Mouse (Mus musculus) embryonic facial prominence, embryonic 13.5 days (tissue): ENCODE results near the gene Mxi1. TPM values are rescaled to one million over a fixed set of nuclear protein-coding genes. Genes with fewer than 3 reads are reported as not detected.

Experiments
- ATAC-seq: fragments of 200-750 bp; cut with Nextera tagmentation; 2 replicates; pipeline ENCODE4 v1.8.0; 2017; ENCODE audit warnings: low read depth; ENCODE audit not compliant: insufficient number of reproducible peaks, insufficient read depth, low FRiP score, low TSS enrichment
- H3K27ac ChIP-seq: fragments of 300-500 bp; sonication (generic); 2 replicates; pipeline ENCODE4 v1.5.1; 2015; ENCODE audit warnings: moderate library complexity, mild to moderate bottlenecking, inconsistent platforms
- H3K27me3 ChIP-seq: fragments of 300-500 bp; sonication (generic); 2 replicates; pipeline ENCODE4 v1.6.1; 2015; ENCODE audit warnings: mild to moderate bottlenecking, inconsistent platforms
- H3K36me3 ChIP-seq: fragments of 300-500 bp; sonication (generic); 2 replicates; pipeline ENCODE4 v1.6.1; 2015; ENCODE audit warnings: mild to moderate bottlenecking, inconsistent platforms
- H3K4me1 ChIP-seq: fragments of 300-500 bp; sonication (generic); 2 replicates; pipeline ENCODE4 v1.6.1; 2015; ENCODE audit warnings: inconsistent platforms
- H3K4me2 ChIP-seq: fragments of 300-500 bp; sonication (generic); 2 replicates; pipeline ENCODE4 v1.6.1; 2015; ENCODE audit warnings: moderate library complexity, mild to moderate bottlenecking, inconsistent platforms
- H3K4me3 ChIP-seq: fragments of 300-500 bp; sonication (generic); 2 replicates; pipeline ENCODE4 v1.5.1; 2015; ENCODE audit warnings: mild to moderate bottlenecking, inconsistent platforms
- H3K9ac ChIP-seq: fragments of 300-500 bp; sonication (generic); 2 replicates; pipeline ENCODE4 v1.6.1; 2015; ENCODE audit warnings: mild to moderate bottlenecking, inconsistent platforms
- H3K9me3 ChIP-seq: fragments of 300-500 bp; sonication (generic); 2 replicates; pipeline ENCODE4 v1.6.1; 2016; ENCODE audit warnings: inconsistent platforms
- WGBS: fragments of 180-500 bp; shearing (Covaris S2); methylation state at CpG from one replicate; pipeline ENCODE4 v1.1.7; 2015; ENCODE audit warnings: mixed read lengths; 5-methylcytosine and 5-hydroxymethylcytosine counted together
- polyA plus RNA-seq: library from polyadenylated mRNA; unstranded; fragments of >200 nt; fragmentation: Nextera tagmentation; extraction: Ambion mirVana; gene quantifications from 2 replicates; pipeline ENCODE4 v1.2.1, GENCODE M21; 2015

The Mxi1 gene
- polyA plus RNA-seq, 1 experiment from 2014 or later = 26.5 TPM

- no peak for ATAC-seq
- WGBS = 86% methylated on average over 8 of the region's 8 CpGs
- Histone ChIP-seq H3K9me3 (no peaks in the 10 kb centered on the region), H3K27ac (no peak overlapping the region), H3K4me3 (no peak overlapping the region), H3K4me2 (no peak overlapping the region), H3K9ac (no peak overlapping the region), H3K36me3 (no peaks in the 10 kb centered on the region), H3K27me3 (no peaks in the 10 kb centered on the region), H3K4me1 (peaks cover 36% of the 10 kb centered on the region)
These were observed 5.8 kb downstream of the Mxi1 start for GRCm38 (mm10) chr19:53316105-53316504.

- ATAC-seq = no peak
- no peak overlapping the region for H3K9ac ChIP-seq
- no peaks in the 10 kb centered on the region for H3K9me3 ChIP-seq
- peaks cover 38% of the 10 kb centered on the region for H3K4me1 ChIP-seq
- 89% methylated on average over 6 of the region's 6 CpGs for WGBS
- H3K4me3 ChIP-seq = no peak overlapping the region
- no peaks in the 10 kb centered on the region for H3K36me3 ChIP-seq
- no peak overlapping the region for H3K27ac ChIP-seq
- H3K27me3 ChIP-seq = no peaks in the 10 kb centered on the region
- H3K4me2 ChIP-seq = no peak overlapping the region
These were observed 6.6 kb downstream of the Mxi1 start for GRCm38 (mm10) chr19:53316963-53317362.

GRCm38 (mm10) chr19:53318143-53319132, 8.1 kb downstream of the Mxi1 start:
- no peak overlapping the region for H3K4me2 ChIP-seq
- no peak for ATAC-seq
- no peak overlapping the region for H3K4me3 ChIP-seq
- H3K9ac ChIP-seq = 0 out of 2 replicates have a peak overlapping the region, but pooled peaks have one; percentile 32
- H3K4me1 ChIP-seq = peaks cover 38% of the 10 kb centered on the region
- no peaks in the 10 kb centered on the region for H3K36me3 ChIP-seq
- WGBS = 77% methylated on average over 16 of the region's 16 CpGs
- no peaks in the 10 kb centered on the region for H3K27me3 ChIP-seq
- H3K27ac ChIP-seq = no peak overlapping the region
- no peaks in the 10 kb centered on the region for H3K9me3 ChIP-seq

- no peaks in the 10 kb centered on the region for H3K27me3 ChIP-seq
- WGBS = 73% methylated on average over 9 of the region's 9 CpGs
- ATAC-seq = no peak
- H3K36me3 ChIP-seq = no peaks in the 10 kb centered on the region
- no peak overlapping the region for H3K4me2 ChIP-seq
- peaks cover 41% of the 10 kb centered on the region for H3K4me1 ChIP-seq
- no peaks in the 10 kb centered on the region for H3K9me3 ChIP-seq
- no peak overlapping the region for H3K4me3 ChIP-seq
- no peak overlapping the region for H3K9ac ChIP-seq
- no peak overlapping the region for H3K27ac ChIP-seq
These were observed 10.2 kb downstream of the Mxi1 start for GRCm38 (mm10) chr19:53320264-53321110.

- Histone ChIP-seq H3K36me3 (no peaks in the 10 kb centered on the region), H3K4me3 (no peak overlapping the region), H3K27me3 (no peaks in the 10 kb centered on the region), H3K9ac (no peak overlapping the region), H3K27ac (no peak overlapping the region), H3K9me3 (no peaks in the 10 kb centered on the region), H3K4me1 (peaks cover 46% of the 10 kb centered on the region), H3K4me2 (no peak overlapping the region)
- WGBS = 72% methylated on average over 10 of the region's 10 CpGs
- ATAC-seq = no peak
These were observed 11.0 kb downstream of the Mxi1 start for GRCm38 (mm10) chr19:53321273-53321672.

- WGBS = 90% methylated on average over 12 of the region's 12 CpGs
- H3K4me3 ChIP-seq = no peak overlapping the region
- peaks cover 40% of the 10 kb centered on the region for H3K4me1 ChIP-seq
- no peak overlapping the region for H3K9ac ChIP-seq
- ATAC-seq = no peak
- H3K36me3 ChIP-seq = no peaks in the 10 kb centered on the region
- H3K9me3 ChIP-seq = no peaks in the 10 kb centered on the region
- H3K27ac ChIP-seq = no peak overlapping the region
- no peaks in the 10 kb centered on the region for H3K27me3 ChIP-seq
- H3K4me2 ChIP-seq = no peak overlapping the region
These were observed 12.2 kb downstream of the Mxi1 start for GRCm38 (mm10) chr19:53322438-53323048.

GRCm38 (mm10) chr19:53324866-53325265, 14.5 kb downstream of the Mxi1 start:
- H3K36me3 ChIP-seq = no peaks in the 10 kb centered on the region
- peak overlapping the region; percentile 68 for H3K4me2 ChIP-seq
- no peak overlapping the region for H3K9ac ChIP-seq
- no peak for ATAC-seq
- H3K27ac ChIP-seq = no peak overlapping the region
- H3K4me1 ChIP-seq = peaks cover 39% of the 10 kb centered on the region
- no peaks in the 10 kb centered on the region for H3K27me3 ChIP-seq
- 49% methylated on average over 6 of the region's 6 CpGs for WGBS
- no peaks in the 10 kb centered on the region for H3K9me3 ChIP-seq
- no peak overlapping the region for H3K4me3 ChIP-seq

- 11% methylated on average over 27 of the region's 27 CpGs for WGBS
- peak overlapping the region; percentile 62 for H3K9ac ChIP-seq
- peak overlapping the region; percentile 68 for H3K4me2 ChIP-seq
These were observed 15.4 kb downstream of the Mxi1 start for GRCm38 (mm10) chr19:53325578-53326295.

GRCm38 (mm10) chr19:53328116-53328515, 17.8 kb downstream of the Mxi1 start:
- Histone ChIP-seq H3K36me3 (peaks cover 16% of the 10 kb centered on the region), H3K9ac (no peak overlapping the region), H3K4me3 (no peak overlapping the region), H3K4me1 (peaks cover 38% of the 10 kb centered on the region), H3K27me3 (no peaks in the 10 kb centered on the region), H3K27ac (peak overlapping the region; percentile 8; the same call in 1 of the 2 replicates), H3K4me2 (no peak overlapping the region), H3K9me3 (no peaks in the 10 kb centered on the region)
- ATAC-seq = no peak
- WGBS = 69% methylated on average over 9 of the region's 9 CpGs

More at GRCm38 (mm10) chr19:53325578-53326295, 15.4 kb downstream of the Mxi1 start:
- Histone ChIP-seq H3K9me3 (no peaks in the 10 kb centered on the region), H3K36me3 (no peaks in the 10 kb centered on the region), H3K27me3 (no peaks in the 10 kb centered on the region), H3K4me3 (peak overlapping the region; percentile 39), H3K27ac (0 out of 2 replicates have a peak overlapping the region, but pooled peaks have one; percentile 16), H3K4me1 (peaks cover 41% of the 10 kb centered on the region)
- ATAC-seq = no peak

GRCm38 (mm10) chr19:53329221-53329991, 19.1 kb downstream of the Mxi1 start:
- peak overlapping the region; percentile 78 for H3K27ac ChIP-seq
- H3K4me2 ChIP-seq = peak overlapping the region; percentile 88
- ATAC-seq = peak; percentile 83
- peak overlapping the region; percentile 81 for H3K9ac ChIP-seq
- H3K36me3 ChIP-seq = peaks cover 19% of the 10 kb centered on the region
- H3K4me3 ChIP-seq = peak overlapping the region; percentile 89
- H3K4me1 ChIP-seq = peaks cover 34% of the 10 kb centered on the region
- under 1% methylated on average over 105 of the region's 106 CpGs for WGBS
- no peaks in the 10 kb centered on the region for H3K27me3 ChIP-seq
- no peaks in the 10 kb centered on the region for H3K9me3 ChIP-seq
